Mouse (Mus musculus): Measurements from ENCODE around the gene Clcn2. TPM values are rescaled to one million over a fixed set of nuclear protein-coding genes. Genes with fewer than 3 reads are reported as not detected.

Gene Clcn2
- total RNA-seq, 2 experiments from 2014 or later, result 50.9 to 51.1 TPM

DNA sequence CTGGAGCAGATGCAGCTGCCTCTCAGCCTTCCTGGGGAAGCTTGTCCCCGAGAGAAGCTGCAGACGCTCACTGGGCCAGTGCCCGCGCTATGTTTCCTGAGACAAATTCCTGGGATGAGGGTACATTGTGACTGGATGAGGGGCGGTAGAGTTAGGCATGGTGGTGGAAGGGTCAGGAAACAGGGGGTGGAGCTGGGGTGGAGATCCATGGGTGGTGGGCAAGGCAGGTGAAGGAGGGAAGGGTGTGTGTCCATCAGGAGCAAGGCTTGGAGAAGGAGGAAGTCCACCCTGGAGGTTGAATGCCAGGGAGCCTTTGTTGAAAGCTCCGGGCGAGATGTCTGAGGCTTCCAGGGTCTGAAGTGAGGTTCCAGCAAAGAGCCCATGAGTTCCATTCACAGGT lies 7.8 kb upstream of the Clcn2 start:
- no peak for DNase-seq (ENCODE audit: extremely low spot score in 1 of 2, low spot score in 2 of 2)
- intact Hi-C loops (cut with DNase I), result loop anchor here (5.0 kb wide), 1 partner anchor 172 kb away; no protein-coding TSS in a partner anchor

DNA sequence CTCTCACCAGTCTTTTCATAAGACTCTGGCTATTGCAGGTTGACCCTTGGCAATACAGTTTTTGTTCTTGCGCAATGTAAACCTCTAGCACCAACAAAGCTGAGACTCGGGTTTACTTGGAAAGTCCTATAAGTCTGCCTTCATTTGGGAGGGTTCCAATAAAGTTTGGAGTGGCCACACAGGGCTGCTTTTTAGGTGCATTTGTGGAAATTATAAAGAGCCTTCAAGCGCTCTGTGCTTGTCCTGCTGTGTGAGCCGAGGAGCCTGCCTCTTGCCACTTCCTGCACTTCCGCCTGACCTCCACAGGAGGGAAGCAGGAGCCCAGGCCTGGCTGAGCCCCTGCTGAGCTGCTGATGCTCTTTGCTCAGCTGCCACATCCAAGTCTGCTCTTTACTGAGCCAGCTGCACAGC lies 6.8 kb upstream of the Clcn2 start:
- intact Hi-C loops (cut with DNase I), result loop anchor here (1.0 kb wide), 1 partner anchor 37 kb away; no protein-coding TSS in a partner anchor
- DNase-seq (ENCODE audit: extremely low spot score in 1 of 2, low spot score in 2 of 2), result peak in 1 of 2 experiments; percentile 82

GRCm38 (mm10) chr16:20723247-20723646 lies 5.7 kb upstream of the Clcn2 start:
- no peak for DNase-seq (ENCODE audit: extremely low spot score in 1 of 2, low spot score in 2 of 2)
- intact Hi-C loops (cut with DNase I), result no loop called here

GRCm38 (mm10) chr16:20722736-20723135 lies 5.2 kb upstream of the Clcn2 start:
- intact Hi-C loops (cut with DNase I), result no loop called here
- DNase-seq (ENCODE audit: extremely low spot score in 1 of 2, low spot score in 2 of 2), result no peak

GRCm38 (mm10) chr16:20721808-20722207 lies 4.3 kb upstream of the Clcn2 start:
- no peak for DNase-seq (ENCODE audit: extremely low spot score in 1 of 2, low spot score in 2 of 2)
- intact Hi-C loops (cut with DNase I), result no loop called here

DNA sequence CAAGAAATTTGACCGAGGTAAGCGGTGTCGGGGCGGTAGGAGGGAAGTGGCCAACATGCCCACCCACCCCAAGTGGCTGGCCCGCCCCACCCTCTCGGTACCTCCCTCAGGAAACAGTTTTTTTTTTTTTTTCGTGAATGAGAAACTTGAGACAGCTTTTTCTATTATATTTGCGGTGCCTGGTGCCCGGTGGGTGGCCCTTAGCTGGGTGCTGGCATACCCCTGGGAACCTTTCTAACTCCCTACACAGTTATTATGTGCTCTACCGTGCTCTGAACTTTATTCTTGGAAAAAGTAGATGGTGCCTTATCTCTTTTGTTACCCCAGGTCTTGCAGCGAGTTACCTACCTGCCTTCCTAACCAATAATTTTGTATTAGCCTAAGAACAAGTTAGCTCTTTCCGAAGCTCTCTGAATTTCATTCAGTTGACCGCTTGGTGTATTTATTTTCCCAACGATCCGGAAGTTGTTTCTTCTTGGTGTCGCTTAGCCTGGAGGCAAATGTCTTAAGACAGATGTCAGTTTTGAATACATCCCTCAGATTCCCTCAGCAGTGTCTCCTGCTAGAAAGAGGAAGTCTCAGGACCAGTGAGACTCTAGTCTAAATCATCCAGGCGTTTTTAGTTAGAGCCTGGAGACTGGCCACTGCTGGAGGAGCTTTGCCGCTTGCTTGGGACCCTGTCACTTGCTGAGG lies 578 bp upstream of the Clcn2 start:
- DNase-seq (ENCODE audit: extremely low spot score in 1 of 2, low spot score in 2 of 2), result no peak
- intact Hi-C loops (cut with DNase I), result no loop called here

DNA sequence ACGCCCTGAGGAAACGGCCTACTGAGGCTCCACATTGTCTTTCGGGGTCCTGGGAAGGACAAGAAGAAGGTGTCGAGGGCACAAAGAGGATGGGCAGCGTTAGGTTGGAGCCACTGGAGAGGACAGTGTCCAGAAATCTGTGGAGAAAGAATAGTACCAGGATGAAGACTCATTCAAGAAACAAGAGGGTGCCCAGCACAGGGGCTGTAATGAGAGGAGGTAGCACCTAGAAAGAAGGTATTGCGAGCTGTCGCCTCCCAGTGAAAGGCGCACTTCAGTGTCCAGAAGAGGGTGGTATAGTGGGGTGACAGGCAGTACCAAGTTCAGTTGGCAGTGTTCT lies 735 bp downstream of the Clcn2 start:
- no peak for DNase-seq (ENCODE audit: extremely low spot score in 1 of 2, low spot score in 2 of 2)
- intact Hi-C loops (cut with DNase I), result no loop called here

DNA sequence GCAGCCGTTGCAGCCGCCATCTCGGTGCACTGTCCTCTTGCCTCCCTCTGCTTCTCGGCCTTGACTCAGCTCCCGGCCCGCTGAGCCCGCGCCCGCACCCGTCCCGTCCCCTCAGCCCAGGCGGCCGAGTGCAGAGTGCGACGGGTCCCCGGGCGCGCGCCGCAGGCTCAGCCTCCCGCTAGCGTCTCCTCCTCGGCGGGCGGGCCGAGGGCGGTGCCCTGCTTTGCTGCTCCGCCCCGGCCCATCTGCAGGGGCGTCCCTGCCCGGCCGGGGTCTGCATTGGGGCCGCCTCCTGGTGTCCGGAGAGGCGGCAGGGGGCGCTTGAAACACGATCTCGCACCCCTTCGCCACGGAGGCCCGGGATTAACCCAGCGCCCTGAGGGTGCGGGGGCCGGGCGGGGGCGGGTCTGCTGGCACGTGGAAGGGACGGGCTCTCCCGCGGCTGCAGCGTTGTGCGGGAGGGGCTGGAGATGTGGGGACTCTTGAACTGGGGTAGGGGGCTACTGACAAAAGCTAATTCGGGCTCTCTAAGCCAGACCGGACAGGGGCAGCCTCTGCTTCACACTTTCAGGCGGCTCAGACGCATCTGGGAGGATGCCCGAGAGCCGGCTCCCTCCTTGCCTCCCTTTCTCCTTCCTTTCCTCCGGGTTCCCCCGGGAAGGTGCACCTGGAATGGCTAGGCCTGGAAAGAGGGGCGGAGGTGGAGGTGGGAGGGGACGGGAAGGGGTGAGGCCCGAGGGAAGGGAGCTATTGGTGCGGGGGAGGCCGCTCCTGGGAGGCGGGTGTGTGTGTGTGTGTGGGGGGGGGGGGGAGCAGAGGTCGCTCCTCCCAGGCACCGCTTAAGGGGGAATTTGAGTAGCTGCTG lies 1.3 kb downstream of the Clcn2 start:
- intact Hi-C loops (cut with DNase I), result no loop called here
- peak; percentile 73 to 88 for DNase-seq (ENCODE audit: extremely low spot score in 1 of 2, low spot score in 2 of 2)

DNA sequence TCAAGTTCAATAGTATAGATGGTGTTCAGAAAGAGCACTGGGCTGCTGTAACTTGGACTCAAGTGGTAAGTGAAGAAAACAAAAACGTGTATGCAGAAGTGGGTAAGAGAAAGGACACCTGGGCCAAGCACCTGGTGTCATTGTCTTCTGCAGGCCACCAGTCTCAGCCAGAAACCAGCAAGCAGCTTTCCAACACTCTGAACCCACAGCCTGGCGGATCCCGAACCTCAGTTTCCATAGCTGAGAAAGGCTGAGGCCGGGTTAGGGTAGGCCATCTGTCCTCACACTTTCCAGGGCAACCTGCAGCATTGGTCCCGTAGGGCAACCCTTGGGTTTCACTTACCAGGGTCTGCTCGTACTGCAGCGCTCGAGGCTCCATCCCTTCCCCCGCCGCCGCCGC lies 2.0 kb downstream of the Clcn2 start:
- DNase-seq (ENCODE audit: extremely low spot score in 1 of 2, low spot score in 2 of 2), result no peak
- intact Hi-C loops (cut with DNase I), result no loop called here

GRCm38 (mm10) chr16:20715161-20715560 lies 2.4 kb downstream of the Clcn2 start:
- intact Hi-C loops (cut with DNase I), result no loop called here
- no peak for DNase-seq (ENCODE audit: extremely low spot score in 1 of 2, low spot score in 2 of 2)

DNA sequence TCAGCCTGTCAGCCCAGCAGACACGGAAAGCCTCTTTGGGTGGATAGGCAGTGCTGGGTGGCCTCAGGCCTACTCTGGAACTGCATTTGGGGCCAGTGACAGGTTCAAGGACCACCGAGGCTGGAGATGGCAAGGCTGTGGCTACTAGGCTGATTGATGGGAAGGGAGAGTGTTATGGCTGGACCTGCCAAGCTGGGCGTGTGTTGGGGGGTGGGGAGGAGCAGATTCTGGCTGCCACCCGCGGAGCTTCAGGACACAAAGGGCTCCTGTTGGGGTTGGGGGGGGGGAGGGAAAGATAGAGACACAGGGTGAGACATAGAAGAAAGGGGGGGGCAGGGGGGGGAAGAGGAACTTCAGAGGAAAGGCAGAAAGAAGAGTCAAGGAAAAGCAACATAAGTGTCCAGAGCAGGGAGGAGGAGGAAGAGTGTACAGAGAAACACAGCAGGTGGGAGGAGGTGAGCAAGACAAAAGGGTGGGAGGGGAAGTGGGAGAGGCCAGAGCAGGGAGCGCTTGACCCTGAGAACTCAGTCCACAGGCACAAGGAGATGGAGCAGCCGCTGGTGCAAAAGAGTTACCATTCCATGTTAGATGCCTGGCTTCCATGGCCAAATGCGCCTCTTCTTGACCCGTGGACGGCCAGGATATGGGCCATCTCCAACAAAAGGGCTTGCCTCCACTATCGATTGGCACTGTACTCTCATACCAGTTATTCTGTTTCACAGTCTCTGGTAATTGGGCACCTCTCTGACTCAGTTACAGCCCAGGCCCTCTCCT lies 3.1 kb downstream of the Clcn2 start:
- no peak for DNase-seq (ENCODE audit: extremely low spot score in 1 of 2, low spot score in 2 of 2)
- intact Hi-C loops (cut with DNase I), result loop anchor here (5.0 kb wide), 1 partner anchor 478 kb away; no protein-coding TSS in a partner anchor

DNA sequence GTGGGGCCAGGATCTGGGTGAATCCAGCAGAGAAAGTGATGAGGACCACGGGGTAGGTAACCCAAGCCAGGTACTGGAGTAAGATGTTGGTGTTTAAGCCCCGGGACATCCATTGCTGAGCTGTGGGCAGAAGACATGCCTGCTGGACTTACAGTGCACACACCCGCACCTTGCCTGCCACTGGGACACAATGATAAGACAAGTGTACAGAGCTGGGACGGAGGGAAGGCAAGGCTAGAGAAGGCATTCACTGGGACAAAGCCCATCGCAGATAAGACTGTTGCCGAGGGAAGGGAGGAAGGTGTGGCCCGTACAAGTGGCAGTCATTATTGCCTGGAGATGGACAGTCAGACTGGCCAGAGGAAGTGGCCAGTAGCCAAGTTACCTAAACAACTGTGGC lies 4.7 kb downstream of the Clcn2 start:
- DNase-seq (ENCODE audit: extremely low spot score in 1 of 2, low spot score in 2 of 2), result no peak
- intact Hi-C loops (cut with DNase I), result loop anchor here (5.0 kb wide), 1 partner anchor 479 kb away; no protein-coding TSS in a partner anchor

DNA sequence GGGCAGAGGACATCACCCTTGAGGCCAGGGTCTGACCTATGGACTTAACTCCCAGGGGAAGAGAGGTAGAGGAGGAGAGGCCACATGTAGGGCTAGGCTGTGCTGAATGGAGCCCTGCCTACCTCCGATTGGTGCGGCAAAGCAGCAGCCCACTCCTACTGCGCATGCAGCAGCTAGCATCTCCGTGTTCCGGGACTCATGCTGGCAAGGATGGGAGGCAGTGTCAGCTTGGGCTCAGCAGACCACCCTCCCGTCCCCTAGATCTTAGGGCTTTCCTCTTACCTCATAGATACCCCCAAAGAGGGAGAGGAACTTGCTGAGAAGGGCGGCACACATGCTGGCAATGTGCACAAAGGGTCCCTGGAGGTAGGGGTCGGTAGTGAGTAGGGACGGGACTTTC lies 5.4 kb downstream of the Clcn2 start:
- DNase-seq (ENCODE audit: extremely low spot score in 1 of 2, low spot score in 2 of 2), result no peak
- intact Hi-C loops (cut with DNase I), result loop anchor here (5.0 kb wide), 1 partner anchor 480 kb away; no protein-coding TSS in a partner anchor

DNA sequence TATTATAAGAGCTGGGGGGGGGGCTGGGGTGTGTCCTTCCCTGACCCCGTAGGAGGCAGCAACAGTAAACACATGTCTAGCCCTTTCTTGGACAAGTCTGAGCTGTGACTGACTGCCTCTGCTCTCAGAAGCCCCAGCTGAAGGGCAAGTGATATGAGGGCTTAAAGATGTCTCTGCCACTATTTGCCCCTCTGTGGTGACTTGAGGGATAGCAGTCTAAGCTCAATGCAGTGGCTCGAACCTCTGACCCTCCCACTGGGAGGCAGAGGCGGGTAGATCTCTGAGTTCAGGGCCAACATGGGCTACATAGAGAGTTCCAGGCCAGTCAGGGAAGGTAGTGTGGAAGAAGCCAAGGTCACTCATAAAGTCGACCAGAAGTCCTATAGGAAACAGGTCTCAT lies 6.7 kb downstream of the Clcn2 start:
- intact Hi-C loops (cut with DNase I), result loop anchor here (5.0 kb wide), 1 partner anchor 481 kb away; no protein-coding TSS in a partner anchor
- no peak for DNase-seq (ENCODE audit: extremely low spot score in 1 of 2, low spot score in 2 of 2)

DNA sequence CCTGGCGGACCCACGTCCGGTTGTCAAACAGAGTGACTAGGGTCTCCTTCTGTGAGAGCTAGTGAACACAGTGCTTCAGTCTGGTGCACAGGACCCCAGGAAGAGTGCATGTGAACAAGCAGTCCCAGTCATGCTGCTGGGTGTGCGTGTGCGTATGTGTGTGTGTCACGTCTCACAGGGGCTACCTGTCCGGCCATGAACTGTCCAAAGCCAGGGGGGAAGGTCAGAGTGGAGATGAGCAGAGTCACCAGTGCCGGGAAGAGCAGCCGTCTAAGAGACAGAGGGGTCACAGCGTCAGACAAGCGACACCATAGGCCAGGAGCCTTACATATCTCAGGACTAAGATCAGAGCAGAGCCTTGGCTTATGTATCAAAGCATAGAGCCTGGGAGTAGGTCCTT lies 7.2 kb downstream of the Clcn2 start:
- intact Hi-C loops (cut with DNase I), result loop anchor here (5.0 kb wide), 1 partner anchor 482 kb away; no protein-coding TSS in a partner anchor
- DNase-seq (ENCODE audit: extremely low spot score in 1 of 2, low spot score in 2 of 2), result no peak

DNA sequence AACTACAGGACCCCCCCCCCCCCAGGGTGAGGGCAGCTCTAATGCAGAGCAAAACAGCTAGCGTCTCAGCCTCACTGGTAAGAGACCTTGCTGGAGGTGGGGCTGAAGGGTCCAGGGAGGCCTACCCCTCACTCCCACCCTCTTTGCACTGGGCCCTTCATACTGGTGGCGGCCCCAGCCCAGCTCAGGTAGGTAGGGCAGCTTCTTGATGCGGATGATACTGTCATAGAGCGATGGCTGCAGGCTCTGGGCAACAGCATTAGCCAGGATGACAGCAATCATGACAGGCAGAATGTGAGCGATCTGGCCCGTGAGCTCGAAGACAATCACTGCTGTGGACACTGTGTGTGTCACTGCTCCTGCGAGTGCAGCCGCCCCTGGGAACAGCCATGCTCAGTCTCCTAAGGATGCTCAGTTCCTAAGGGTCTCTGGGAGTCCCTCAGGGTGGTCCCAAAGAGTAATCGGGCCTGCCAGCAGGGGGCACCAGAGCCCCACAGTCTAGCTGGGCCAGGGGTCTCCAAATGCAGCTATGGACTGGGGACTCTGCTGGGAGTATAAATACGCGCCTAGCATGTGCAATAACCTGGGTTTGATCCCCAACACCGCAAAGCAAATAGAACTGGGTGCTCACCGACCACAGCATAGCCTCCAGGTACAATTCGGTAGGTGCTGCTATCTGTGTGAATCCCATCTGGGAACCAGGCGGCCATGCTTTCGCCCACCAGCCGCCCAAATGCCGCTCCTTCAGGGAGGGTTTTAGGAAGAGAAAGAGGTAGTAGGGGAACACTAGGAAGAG lies 8.4 kb downstream of the Clcn2 start:
- intact Hi-C loops (cut with DNase I), result no loop called here
- DNase-seq (ENCODE audit: extremely low spot score in 1 of 2, low spot score in 2 of 2), result no peak

DNA sequence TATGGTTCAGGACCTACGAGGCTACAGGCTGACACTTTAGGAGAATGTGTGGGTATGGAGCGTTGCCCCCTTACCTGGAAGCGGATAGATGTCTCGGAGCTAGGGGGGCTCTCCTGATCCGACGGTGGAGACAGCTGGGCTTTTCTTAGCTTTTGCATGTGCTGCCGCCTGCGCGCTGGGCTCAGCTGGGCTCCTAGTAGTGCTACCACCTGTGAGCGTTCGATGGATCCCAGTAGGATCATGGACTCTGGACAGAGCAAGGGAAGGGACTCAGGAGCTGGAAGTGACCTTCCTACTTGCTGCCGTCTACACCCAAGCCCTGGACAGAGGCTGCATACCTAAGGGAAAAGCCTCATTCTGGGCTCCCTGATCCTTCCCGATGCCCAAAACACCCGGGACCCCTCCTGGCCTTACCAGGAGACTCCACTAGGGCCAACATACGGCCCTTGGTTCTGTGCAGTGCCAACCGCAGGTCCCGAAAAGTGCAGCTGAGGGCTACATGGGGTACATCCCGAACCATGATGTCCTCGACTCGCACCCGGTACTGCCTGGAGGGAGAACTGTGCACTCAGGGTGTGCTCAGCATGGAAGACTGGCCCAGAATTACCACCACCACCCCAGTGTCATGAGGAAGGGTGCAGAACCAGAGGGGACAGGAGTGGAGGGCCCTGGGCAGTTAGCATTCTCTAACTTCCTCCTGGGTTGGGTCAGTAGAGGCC lies 9.2 kb downstream of the Clcn2 start:
- no peak for DNase-seq (ENCODE audit: extremely low spot score in 1 of 2, low spot score in 2 of 2)
- intact Hi-C loops (cut with DNase I), result no loop called here

Data from left cerebral cortex, postnatal 10 days (tissue).